Mouse (Mus musculus) megakaryocyte, embryonic 14.5 days (primary cell): Measurements from ENCODE around the gene Hspa14.

ENCODE experiments used
- FLI1 ChIP-seq: IDR thresholded peaks from 2 replicates; pipeline ENCODE4 v1.6.1; 2012; ENCODE audit warnings: low read length, inconsistent platforms, mixed read lengths
- GATA1 ChIP-seq: IDR thresholded peaks from 3 replicates; pipeline ENCODE4 v1.6.1; 2012; ENCODE audit warnings: mixed read lengths, low read length, inconsistent platforms, borderline replicate concordance

- TF ChIP-seq GATA1 (no peak), FLI1 (no peak)
These were observed 38.7 kb downstream of the Hspa14 start for GRCm38 (mm10) chr2:3473891-3474290.
